Mouse (Mus musculus): ENCODE measurements around the gene Adat3.

DNA sequence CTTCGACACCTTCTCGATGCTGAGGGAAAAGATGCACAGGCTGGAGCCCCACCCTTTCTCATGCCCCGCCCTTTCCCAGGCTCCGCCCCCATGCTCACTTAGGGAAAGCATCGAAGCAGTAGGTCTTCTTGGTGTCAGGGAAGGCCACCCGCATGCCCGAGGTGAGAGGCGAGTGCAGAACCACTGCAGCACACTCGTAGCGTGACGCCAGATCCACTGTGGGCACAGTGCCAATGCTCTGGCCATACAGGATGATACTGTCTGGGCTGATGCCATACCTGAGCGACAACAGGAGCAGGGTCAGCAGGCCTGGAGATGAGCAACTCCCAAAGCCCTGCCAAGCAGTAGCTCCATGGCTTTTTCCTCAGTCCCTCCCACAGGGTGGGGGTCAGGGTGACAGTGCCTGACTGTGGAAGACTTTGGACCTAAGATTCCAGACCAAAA, 18.6 kb upstream of the Adat3 start:
- TF ChIP-seq CTCF (IDR thresholded peaks at IDR 0.05; ENCODE audit: insufficient read depth, low read length) (no peak), POLR2A (IDR thresholded peaks at IDR 0.05; ENCODE audit: borderline replicate concordance, extremely low read depth, low read depth, low read length) (no peak)

Data from lung, adult 2 months (tissue).